Mouse (Mus musculus): ENCODE data around the gene Gm614.

GRCm38 (mm10) chrX:101273875-101274738 lies 10.3 kb upstream of the Gm614 start, which contains the start of gene Med12:
- TF ChIP-seq CTCF (IDR thresholded peaks at IDR 0.05; ENCODE audit: borderline replicate concordance, insufficient read depth, low read depth, low read length) = no peak
- TF ChIP-seq POLR2A (IDR thresholded peaks at IDR 0.05; ENCODE audit: borderline replicate concordance, insufficient read depth, low read length) = 0 out of 2 replicates have a peak, but pooled peaks have one; percentile 26
